Mouse (Mus musculus): ENCODE measurements at regions not wholly inside any gene's neighbourhood (a gene's known extent, or its start where the extent isn't known, plus 50 kb on each side); places are given as distances from the start of the nearest gene placed in this dataset.

- no peak overlapping the region for H3K27ac ChIP-seq (ENCODE audit: low read depth)
- no peaks in the 10 kb centered on the region for H3K27me3 ChIP-seq (ENCODE audit: insufficient read depth, low read length)
- no peaks in the 10 kb centered on the region for H3K36me3 ChIP-seq (replicated peaks; ENCODE audit: insufficient read depth, low read length)
- no peaks in the 10 kb centered on the region for H3K9me3 ChIP-seq (ENCODE audit: low read length)
- TF ChIP-seq EP300 (IDR thresholded peaks at IDR 0.05; ENCODE audit: low read depth) (no peak), CTCF (IDR thresholded peaks at IDR 0.05; ENCODE audit: low read depth) (no peak)
- no peak overlapping the region for H3K4me2 ChIP-seq (ENCODE audit: low read depth, low read length)
- no peak for DNase-seq
- no peak overlapping the region for H3K9ac ChIP-seq (replicated peaks)
- H3K4me3 ChIP-seq (ENCODE audit: low read depth, low read length), result no peak overlapping the region
- ATAC-seq, result no peak
- H3K4me1 ChIP-seq (ENCODE audit: insufficient read depth), result no peaks in the 10 kb centered on the region
These were observed 1248.2 kb downstream of the Gsdmc2 start for GRCm38 (mm10) chr15:62596735-62597134.

- H3K9ac ChIP-seq (replicated peaks), result no peak overlapping the region
- ATAC-seq (no peak), DNase-seq (no peak)
- TF ChIP-seq CTCF (IDR thresholded peaks at IDR 0.05; ENCODE audit: low read depth), result no peak
- no peak for TF ChIP-seq EP300 (IDR thresholded peaks at IDR 0.05; ENCODE audit: low read depth)
- H3K4me2 ChIP-seq (ENCODE audit: low read depth, low read length), result no peak overlapping the region
- H3K36me3 ChIP-seq (replicated peaks; ENCODE audit: insufficient read depth, low read length), result no peaks in the 10 kb centered on the region
- no peaks in the 10 kb centered on the region for H3K9me3 ChIP-seq (ENCODE audit: low read length)
- H3K27me3 ChIP-seq (ENCODE audit: insufficient read depth, low read length), result no peaks in the 10 kb centered on the region
- no peaks in the 10 kb centered on the region for H3K4me1 ChIP-seq (ENCODE audit: insufficient read depth)
- H3K4me3 ChIP-seq (ENCODE audit: low read depth, low read length), result no peak overlapping the region
- H3K27ac ChIP-seq (ENCODE audit: low read depth), result no peak overlapping the region
- WGBS (ENCODE audit: insufficient replicate concordance), result 64% methylated on average over 3 of the region's 3 CpGs
These were observed 1256.4 kb downstream of the Gsdmc2 start for GRCm38 (mm10) chr15:62588580-62588979.

- Histone ChIP-seq H3K4me3 (ENCODE audit: low read depth, low read length) (no peak overlapping the region), H3K27me3 (ENCODE audit: insufficient read depth, low read length) (no peaks in the 10 kb centered on the region), H3K9me3 (ENCODE audit: low read length) (no peaks in the 10 kb centered on the region), H3K4me2 (ENCODE audit: low read depth, low read length) (no peak overlapping the region), H3K36me3 (replicated peaks; ENCODE audit: insufficient read depth, low read length) (no peaks in the 10 kb centered on the region), H3K9ac (replicated peaks) (no peak overlapping the region), H3K4me1 (ENCODE audit: insufficient read depth) (no peaks in the 10 kb centered on the region), H3K27ac (ENCODE audit: low read depth) (no peak overlapping the region)
- DNase-seq (no peak), ATAC-seq (no peak)
- 74% methylated on average over 3 of the region's 3 CpGs for WGBS (ENCODE audit: insufficient replicate concordance)
- no peak for TF ChIP-seq CTCF (IDR thresholded peaks at IDR 0.05; ENCODE audit: low read depth)
- TF ChIP-seq EP300 (IDR thresholded peaks at IDR 0.05; ENCODE audit: low read depth), result no peak
These were observed 1266.2 kb downstream of the Gsdmc2 start for GRCm38 (mm10) chr15:62578788-62579187.

- H3K4me1 ChIP-seq (ENCODE audit: insufficient read depth), result no peaks in the 10 kb centered on the region
- H3K27ac ChIP-seq (ENCODE audit: low read depth), result no peak overlapping the region
- H3K9me3 ChIP-seq (ENCODE audit: low read length), result no peaks in the 10 kb centered on the region
- WGBS (ENCODE audit: insufficient replicate concordance), result 78% methylated on average over 2 of the region's 2 CpGs
- DNase-seq (no peak), ATAC-seq (no peak)
- no peak overlapping the region for H3K4me3 ChIP-seq (ENCODE audit: low read depth, low read length)
- H3K9ac ChIP-seq (replicated peaks), result no peak overlapping the region
- no peaks in the 10 kb centered on the region for H3K27me3 ChIP-seq (ENCODE audit: insufficient read depth, low read length)
- no peaks in the 10 kb centered on the region for H3K36me3 ChIP-seq (replicated peaks; ENCODE audit: insufficient read depth, low read length)
- no peak overlapping the region for H3K4me2 ChIP-seq (ENCODE audit: low read depth, low read length)
- TF ChIP-seq CTCF (IDR thresholded peaks at IDR 0.05; ENCODE audit: low read depth), result no peak
- no peak for TF ChIP-seq EP300 (IDR thresholded peaks at IDR 0.05; ENCODE audit: low read depth)
These were observed 1269.2 kb downstream of the Gsdmc2 start for GRCm38 (mm10) chr15:62575791-62576190.

GRCm38 (mm10) chr15:62571803-62572202 lies 1273.2 kb downstream of the Gsdmc2 start:
- Histone ChIP-seq H3K4me3 (ENCODE audit: low read depth, low read length) (no peak overlapping the region), H3K4me2 (ENCODE audit: low read depth, low read length) (no peak overlapping the region), H3K4me1 (ENCODE audit: insufficient read depth) (no peaks in the 10 kb centered on the region), H3K36me3 (replicated peaks; ENCODE audit: insufficient read depth, low read length) (no peaks in the 10 kb centered on the region), H3K27ac (ENCODE audit: low read depth) (no peak overlapping the region), H3K9me3 (ENCODE audit: low read length) (no peaks in the 10 kb centered on the region), H3K9ac (replicated peaks) (no peak overlapping the region), H3K27me3 (ENCODE audit: insufficient read depth, low read length) (no peaks in the 10 kb centered on the region)
- DNase-seq, result no peak
- TF ChIP-seq CTCF (IDR thresholded peaks at IDR 0.05; ENCODE audit: low read depth), result no peak
- TF ChIP-seq EP300 (IDR thresholded peaks at IDR 0.05; ENCODE audit: low read depth), result no peak
- WGBS (ENCODE audit: insufficient replicate concordance), result 82% methylated on average over 7 of the region's 7 CpGs
- ATAC-seq, result no peak

GRCm38 (mm10) chr15:62568788-62569713 lies 1275.9 kb downstream of the Gsdmc2 start:
- Histone ChIP-seq H3K4me1 (ENCODE audit: insufficient read depth) (no peaks in the 10 kb centered on the region), H3K36me3 (replicated peaks; ENCODE audit: insufficient read depth, low read length) (no peaks in the 10 kb centered on the region), H3K27me3 (ENCODE audit: insufficient read depth, low read length) (no peaks in the 10 kb centered on the region), H3K9me3 (ENCODE audit: low read length) (no peaks in the 10 kb centered on the region), H3K9ac (replicated peaks) (no peak overlapping the region), H3K4me3 (ENCODE audit: low read depth, low read length) (no peak overlapping the region), H3K27ac (ENCODE audit: low read depth) (no peak overlapping the region), H3K4me2 (ENCODE audit: low read depth, low read length) (no peak overlapping the region)
- DNase-seq (no peak), ATAC-seq (no peak)
- no peak for TF ChIP-seq CTCF (IDR thresholded peaks at IDR 0.05; ENCODE audit: low read depth)
- no peak for TF ChIP-seq EP300 (IDR thresholded peaks at IDR 0.05; ENCODE audit: low read depth)
- 66% methylated on average over 7 of the region's 7 CpGs for WGBS (ENCODE audit: insufficient replicate concordance)
